Mouse (Mus musculus) spleen, adult 2 months (tissue): ENCODE measurements around the gene Yipf1. TPM values are rescaled to one million over a fixed set of nuclear protein-coding genes. Genes with fewer than 3 reads are reported as not detected.

Experiments
- DNase-seq, 2 experiments: peaks; one replicate each; pipeline versions ENCODE4 v3.0.0 to v3.0.0-alpha.2; 2012 to 2021; ENCODE audit warnings: low spot score in 2 of 2, low read depth in 1 of 2
- H3K27ac ChIP-seq: fragments of 200-500 bp; 2 replicates; pipeline ENCODE4 v1.5.1; 2012; ENCODE audit warnings: low read length, inconsistent platforms; ENCODE audit not compliant: insufficient read depth
- H3K27me3 ChIP-seq: fragments of 200-500 bp; 2 replicates; pipeline ENCODE4 v1.6.1; 2012; ENCODE audit warnings: mild to moderate bottlenecking, moderate library complexity, low read length, inconsistent platforms; ENCODE audit not compliant: control insufficient read depth, insufficient read depth
- H3K36me3 ChIP-seq: fragments of 200-500 bp; 2 replicates; pipeline ENCODE4 v1.6.1; 2012; ENCODE audit warnings: mild to moderate bottlenecking, low read length, inconsistent platforms; ENCODE audit not compliant: control insufficient read depth, insufficient read depth
- H3K4me1 ChIP-seq: fragments of 200-500 bp; 2 replicates; pipeline ENCODE4 v1.6.1; 2011; ENCODE audit warnings: inconsistent platforms; ENCODE audit not compliant: control insufficient read depth, insufficient read depth, insufficient read length
- H3K4me3 ChIP-seq: fragments of 200-500 bp; 2 replicates; pipeline ENCODE4 v1.5.1; 2011; ENCODE audit warnings: mild to moderate bottlenecking, inconsistent platforms; ENCODE audit not compliant: insufficient read depth, insufficient read length; ENCODE audit errors: extremely low read depth
- CTCF ChIP-seq: fragments of 200-500 bp; IDR thresholded peaks from 2 replicates; pipeline ENCODE4 v1.5.1; 2011; ENCODE audit warnings: mild to moderate bottlenecking, inconsistent platforms; ENCODE audit not compliant: insufficient read depth, insufficient read length, insufficient replicate concordance; ENCODE audit errors: extremely low read depth
- POLR2A ChIP-seq: fragments of 200-500 bp; IDR thresholded peaks from 2 replicates; pipeline ENCODE4 v1.6.1; 2011; ENCODE audit warnings: low read depth, low read length, inconsistent platforms
- WGBS: fragments of 180-500 bp; shearing (Covaris S2); methylation state at CpG from one replicate; pipeline ENCODE4 v1.1.7; 2018; 5-methylcytosine and 5-hydroxymethylcytosine counted together
- polyA plus RNA-seq: library from polyadenylated mRNA; depleted of rRNA; stranded (reverse); fragments of >200 nt; gene quantifications from 2 replicates; pipeline ENCODE4 v1.2.3, GENCODE M21; 2012

The Yipf1 gene
- polyA plus RNA-seq, 1 experiment: 21.4 TPM

GRCm38 (mm10) chr4:107286386-107286785 is 27.8 kb upstream of the Yipf1 start:
- H3K36me3 ChIP-seq: no peaks in the 10 kb centered on the region; the same call in 1 of the 2 replicates
- H3K27me3 ChIP-seq: no peaks in the 10 kb centered on the region
- DNase-seq: no peak
- no peak overlapping the region for H3K27ac ChIP-seq
- H3K4me3 ChIP-seq: no peak overlapping the region
- TF ChIP-seq POLR2A: no peak
- TF ChIP-seq CTCF: no peak
- WGBS: 96% methylated on average over 8 of the region's 8 CpGs
- peaks cover 11% of the 10 kb centered on the region; the same call in 1 of the 2 replicates for H3K4me1 ChIP-seq

GRCm38 (mm10) chr4:107287517-107287916 is 26.6 kb upstream of the Yipf1 start:
- DNase-seq: no peak
- H3K4me3 ChIP-seq: no peak overlapping the region
- no peaks in the 10 kb centered on the region for H3K27me3 ChIP-seq
- H3K27ac ChIP-seq: no peak overlapping the region
- no peaks in the 10 kb centered on the region; the same call in 1 of the 2 replicates for H3K36me3 ChIP-seq
- H3K4me1 ChIP-seq: peaks cover 11% of the 10 kb centered on the region; the same call in 1 of the 2 replicates
- 88% methylated on average over 2 of the region's 2 CpGs for WGBS
- TF ChIP-seq CTCF: no peak
- no peak for TF ChIP-seq POLR2A

- Histone ChIP-seq H3K27ac (no peak overlapping the region), H3K27me3 (no peaks in the 10 kb centered on the region), H3K4me3 (no peak overlapping the region), H3K36me3 (no peaks in the 10 kb centered on the region; the same call in 1 of the 2 replicates), H3K4me1 (no peaks in the 10 kb centered on the region)
- TF ChIP-seq CTCF (no peak), POLR2A (no peak)
- DNase-seq: no peak
- WGBS: 90% methylated on average over 7 of the region's 7 CpGs
These were observed 22.4 kb upstream of the Yipf1 start for GRCm38 (mm10) chr4:107291611-107292272.

DNA sequence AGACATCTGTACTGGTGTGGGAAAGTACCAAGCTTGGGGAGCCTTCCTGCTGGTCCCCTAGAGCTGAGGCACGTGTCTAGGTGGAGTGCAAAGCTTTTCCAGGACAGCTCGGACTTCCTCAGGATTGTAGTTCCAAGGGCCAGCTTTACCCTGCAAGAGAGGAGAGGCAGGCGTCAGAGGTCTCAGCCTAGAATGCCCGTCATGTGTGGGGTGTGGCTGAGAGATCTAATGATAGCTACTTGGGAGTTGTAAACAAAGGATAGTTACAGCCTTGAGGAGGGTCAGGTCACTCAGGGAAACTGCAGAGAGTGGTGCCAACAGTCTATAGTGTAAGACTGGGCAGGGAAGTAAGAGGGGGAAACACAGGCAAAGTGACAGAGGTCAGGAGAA is 21.9 kb upstream of the Yipf1 start:
- no peaks in the 10 kb centered on the region for H3K4me1 ChIP-seq
- DNase-seq: no peak
- TF ChIP-seq CTCF (no peak), POLR2A (no peak)
- H3K27me3 ChIP-seq: no peaks in the 10 kb centered on the region
- WGBS: 76% methylated on average over 4 of the region's 4 CpGs
- no peak overlapping the region for H3K27ac ChIP-seq
- no peak overlapping the region for H3K4me3 ChIP-seq
- no peaks in the 10 kb centered on the region for H3K36me3 ChIP-seq

DNA sequence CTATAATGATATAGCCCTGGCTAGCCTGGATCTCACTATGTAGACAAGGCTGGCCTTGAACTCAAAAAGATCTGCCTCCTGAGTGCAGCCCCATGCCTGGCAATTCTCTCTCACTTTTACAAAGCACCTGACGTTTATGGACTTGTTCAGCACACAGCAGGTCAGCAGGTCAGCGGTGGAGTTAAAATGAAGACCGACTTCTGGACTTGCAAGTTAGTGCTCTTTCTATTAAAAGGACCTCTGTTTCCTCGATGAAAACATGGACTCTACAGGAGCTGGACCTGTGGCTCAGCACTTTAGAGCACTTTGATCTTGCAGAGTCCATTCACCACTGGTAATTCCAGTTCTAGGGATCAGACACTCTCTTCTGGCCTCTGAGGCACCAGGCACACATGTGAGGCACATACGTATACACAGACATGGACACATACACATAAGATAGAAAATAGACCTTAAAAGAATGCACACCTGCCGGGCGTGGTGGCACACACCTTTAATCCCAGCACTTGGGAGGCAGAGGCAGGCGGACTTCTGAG is 16.0 kb upstream of the Yipf1 start:
- Histone ChIP-seq H3K27me3 (no peaks in the 10 kb centered on the region), H3K4me3 (no peak overlapping the region), H3K36me3 (no peaks in the 10 kb centered on the region), H3K4me1 (no peaks in the 10 kb centered on the region), H3K27ac (no peak overlapping the region)
- DNase-seq: no peak
- no peak for TF ChIP-seq CTCF
- TF ChIP-seq POLR2A: no peak
- 87% methylated on average over 8 of the region's 8 CpGs for WGBS

GRCm38 (mm10) chr4:107299779-107300340 is 14.3 kb upstream of the Yipf1 start:
- Histone ChIP-seq H3K4me1 (no peaks in the 10 kb centered on the region), H3K36me3 (no peaks in the 10 kb centered on the region), H3K27ac (no peak overlapping the region), H3K27me3 (no peaks in the 10 kb centered on the region), H3K4me3 (no peak overlapping the region)
- TF ChIP-seq POLR2A (no peak), CTCF (no peak)
- no peak for DNase-seq
- WGBS: 91% methylated on average over 7 of the region's 7 CpGs

DNA sequence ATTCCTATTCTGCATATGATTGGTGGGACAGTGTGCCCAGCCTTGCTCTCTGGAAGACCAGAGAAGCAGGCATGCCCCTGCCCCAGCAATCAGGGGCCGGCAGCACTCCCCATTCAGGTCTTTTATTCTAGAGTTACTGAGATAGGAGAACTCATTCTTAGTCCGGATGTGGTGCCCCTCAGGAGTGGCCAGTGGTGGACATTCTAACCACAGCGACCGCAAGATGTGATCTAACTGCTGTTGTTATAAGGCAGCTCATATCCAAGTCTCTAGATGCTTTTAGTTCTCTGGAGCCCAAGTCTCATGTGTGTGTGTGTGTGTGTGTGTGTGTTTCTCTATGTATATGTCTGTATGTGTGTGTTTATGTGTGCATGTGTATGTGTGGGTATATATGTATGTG is 13.8 kb upstream of the Yipf1 start:
- no peak for TF ChIP-seq POLR2A
- TF ChIP-seq CTCF: no peak
- Histone ChIP-seq H3K36me3 (no peaks in the 10 kb centered on the region), H3K27ac (no peak overlapping the region), H3K27me3 (no peaks in the 10 kb centered on the region), H3K4me1 (no peaks in the 10 kb centered on the region), H3K4me3 (no peak overlapping the region)
- 68% methylated on average over 4 of the region's 4 CpGs for WGBS
- no peak for DNase-seq
